Mouse (Mus musculus) left cerebral cortex, adult 2 months (tissue): ENCODE measurements at regions not wholly inside any gene's neighbourhood (a gene's known extent, or its start where the extent isn't known, plus 50 kb on each side); places are given as distances from the start of the nearest gene placed in this dataset.

Experiments
- DNase-seq, 2 experiments: peaks; one replicate each; pipeline ENCODE4 v3.0.0; 2021 to 2022; ENCODE audit warnings: low spot score in 2 of 2, mixed read lengths in 1 of 2; ENCODE audit errors: extremely low spot score in 1 of 2
- H3K27ac ChIP-seq: fragments of 200-600 bp; 2 replicates; pipeline ENCODE4 v1.8.1; 2022
- H3K4me3 ChIP-seq: fragments of 200-600 bp; 2 replicates; pipeline ENCODE4 v1.8.1; 2022
- CTCF ChIP-seq: fragments of 200-600 bp; IDR thresholded peaks from 2 replicates; pipeline ENCODE4 v1.8.1; 2022; ENCODE audit warnings: antibody characterized with exemption, mild to moderate bottlenecking, moderate library complexity
- intact Hi-C: fragments of 180-260 bp; cut with DNase I; formaldehyde crosslinking; loops from one replicate; pipeline ENCODE4 v1.15.1; 2025

- intact Hi-C loops, result no loop called here
- no peak overlapping the region for H3K27ac ChIP-seq
- DNase-seq, result no peak
- no peak overlapping the region for H3K4me3 ChIP-seq
- no peak for TF ChIP-seq CTCF
These were observed 70.7 kb downstream of the Zic3 start for GRCm38 (mm10) chrX:58093245-58093644.

GRCm38 (mm10) chrX:58117761-58118426, 95.4 kb downstream of the Zic3 start:
- no peak for TF ChIP-seq CTCF
- DNase-seq, result peak; percentile 5 to 10
- Histone ChIP-seq H3K4me3 (no peak overlapping the region), H3K27ac (no peak overlapping the region)
- intact Hi-C loops, result no loop called here

DNA sequence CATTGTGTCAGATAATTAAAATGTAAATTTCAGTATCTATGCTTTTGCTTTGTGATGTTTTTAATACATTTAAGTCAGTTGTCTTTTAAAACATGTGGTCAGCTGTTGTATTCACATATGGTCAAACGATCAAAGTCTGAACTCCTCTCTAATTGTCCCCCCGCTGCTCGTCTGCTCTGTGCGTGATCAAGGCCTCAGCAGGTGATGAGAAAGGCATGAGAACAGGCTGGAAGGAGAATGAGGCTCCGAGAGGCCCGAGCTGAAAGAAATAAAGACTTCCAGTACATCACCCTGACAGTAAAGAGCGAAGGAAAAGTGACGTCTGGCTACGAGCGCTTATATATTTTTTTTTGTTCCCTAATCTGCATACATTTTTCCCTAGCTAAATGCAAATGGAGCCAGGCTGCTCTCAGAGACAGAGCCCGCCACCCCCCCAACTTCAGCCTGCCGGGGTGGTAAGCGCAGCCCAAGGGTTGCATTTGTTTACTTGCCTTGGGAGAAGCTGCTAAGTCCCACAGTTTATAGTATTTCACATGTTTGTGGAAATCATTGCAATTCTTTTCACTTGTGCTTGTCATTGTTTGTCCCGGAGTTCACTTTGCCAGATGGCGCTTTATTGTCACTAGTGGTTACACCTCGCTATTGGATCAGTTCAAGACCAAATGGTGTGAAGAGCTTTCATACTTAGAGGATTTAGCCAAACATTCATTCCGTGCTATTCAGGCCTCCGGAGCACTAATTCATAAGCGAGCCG, 133.0 kb downstream of the Zic3 start:
- TF ChIP-seq CTCF, result no peak
- Histone ChIP-seq H3K27ac (no peak overlapping the region), H3K4me3 (no peak overlapping the region)
- no peak for DNase-seq
- intact Hi-C loops, result no loop called here

DNA sequence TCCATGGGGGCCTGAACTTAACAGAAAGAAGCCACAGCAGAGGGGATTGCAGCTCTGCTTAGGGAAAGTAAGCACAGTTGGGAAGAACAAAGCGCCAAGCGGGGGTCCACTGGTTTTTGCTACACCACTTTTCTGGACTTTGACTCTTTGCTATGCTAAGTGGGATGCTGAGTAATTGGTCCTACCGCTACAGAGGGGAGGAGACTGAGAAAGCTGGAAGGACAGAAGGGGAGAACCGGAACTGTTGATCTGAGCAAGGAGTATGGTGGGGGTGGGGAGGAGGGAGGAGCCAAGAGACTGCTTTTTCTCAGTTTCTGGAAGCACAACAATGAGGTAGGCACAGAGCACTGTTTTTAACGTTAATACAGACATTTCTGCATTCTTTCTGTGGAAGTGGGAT, 134.9 kb downstream of the Zic3 start:
- DNase-seq, result no peak
- no peak for TF ChIP-seq CTCF
- H3K4me3 ChIP-seq, result no peak overlapping the region
- intact Hi-C loops, result no loop called here
- no peak overlapping the region for H3K27ac ChIP-seq

DNA sequence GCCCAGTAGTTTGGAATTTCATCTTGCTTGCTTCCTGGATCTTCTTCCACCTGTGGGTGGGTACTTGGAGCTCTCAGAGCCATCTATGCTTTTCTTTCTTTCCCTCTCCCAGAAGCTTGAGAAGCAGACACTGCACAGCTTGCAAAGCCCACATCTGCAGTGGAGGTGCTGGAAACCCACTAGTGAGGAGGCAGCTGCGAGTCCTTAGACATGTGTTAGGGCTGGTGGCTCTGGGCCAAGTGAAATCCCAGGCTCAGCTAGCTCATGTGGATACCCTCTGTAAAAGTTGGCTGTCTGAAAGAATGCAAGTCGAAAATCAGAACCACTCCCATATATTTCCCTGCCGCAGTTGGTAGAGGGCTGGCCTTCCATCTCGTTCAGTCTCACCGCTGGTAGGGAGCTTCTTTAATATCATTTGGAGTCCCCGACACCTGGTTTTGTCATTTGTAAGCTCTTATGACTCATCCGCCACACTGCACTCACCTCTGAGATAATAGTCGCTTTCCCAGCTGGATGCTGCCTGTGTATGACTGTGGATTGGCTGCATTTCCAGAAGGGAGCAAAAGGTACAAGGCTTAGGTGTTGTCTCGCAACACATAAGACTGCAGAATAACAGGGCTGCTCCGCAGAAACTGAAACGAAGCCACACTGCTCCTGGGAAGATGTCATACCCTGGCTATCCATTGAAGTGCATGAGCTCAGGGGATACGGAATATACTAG, 143.8 kb downstream of the Zic3 start:
- no peak for TF ChIP-seq CTCF
- peak in 1 of 2 experiments; percentile 10 for DNase-seq
- no peak overlapping the region for H3K27ac ChIP-seq
- intact Hi-C loops, result no loop called here
- no peak overlapping the region for H3K4me3 ChIP-seq

- Histone ChIP-seq H3K4me3 (no peak overlapping the region), H3K27ac (no peak overlapping the region)
- no peak for DNase-seq
- no peak for TF ChIP-seq CTCF
- intact Hi-C loops, result no loop called here
These were observed 151.8 kb downstream of the Zic3 start for GRCm38 (mm10) chrX:58174326-58174725.
